Mouse (Mus musculus) stomach, embryonic 14.5 days (tissue): ENCODE measurements around the gene Ccdc141. TPM values are rescaled to one million over a fixed set of nuclear protein-coding genes. Genes with fewer than 3 reads are reported as not detected.
A peak's percentile ranks its signal among the peaks of the same experiment; 100 is the strongest.

Experiments
- ATAC-seq: fragments of 200-750 bp; cut with Nextera tagmentation; 2 replicates; pipeline ENCODE4 v1.8.0; 2017; ENCODE audit warnings: low read depth, moderate TSS enrichment; ENCODE audit not compliant: insufficient number of reproducible peaks, insufficient read depth, low FRiP score
- H3K27ac ChIP-seq: fragments of 300-500 bp; sonication (generic); 2 replicates; pipeline ENCODE4 v1.5.1; 2014; ENCODE audit warnings: mild to moderate bottlenecking, low read length, moderate library complexity, mixed read lengths
- H3K27me3 ChIP-seq: fragments of 300-500 bp; sonication (generic); 2 replicates; pipeline ENCODE4 v1.6.1; 2014; ENCODE audit warnings: low read length, control low read depth, mixed read lengths; ENCODE audit not compliant: control insufficient read depth, insufficient read depth
- H3K36me3 ChIP-seq: fragments of 300-500 bp; sonication (generic); 2 replicates; pipeline ENCODE4 v1.6.1; 2014; ENCODE audit warnings: mild to moderate bottlenecking, control low read depth, low read length, moderate library complexity, mixed read lengths; ENCODE audit not compliant: control insufficient read depth, insufficient read depth
- H3K4me1 ChIP-seq: fragments of 300-500 bp; sonication (generic); 2 replicates; pipeline ENCODE4 v1.6.1; 2014; ENCODE audit warnings: low read length, control low read depth, mixed read lengths; ENCODE audit not compliant: control insufficient read depth, insufficient read depth
- H3K4me2 ChIP-seq: fragments of 300-500 bp; sonication (generic); replicated peaks from 2 replicates; pipeline ENCODE4 v1.6.1; 2014; ENCODE audit warnings: low read depth, low read length, control low read depth
- H3K4me3 ChIP-seq: fragments of 300-500 bp; sonication (generic); 2 replicates; pipeline ENCODE4 v1.5.1; 2014; ENCODE audit warnings: low read depth, low read length, control low read depth
- H3K9ac ChIP-seq: fragments of 300-500 bp; sonication (generic); replicated peaks from 2 replicates; pipeline ENCODE4 v1.6.1; 2014; ENCODE audit warnings: low read depth, mild to moderate bottlenecking, control low read depth, low read length, moderate library complexity, mixed read lengths
- H3K9me3 ChIP-seq: fragments of 300-500 bp; sonication (generic); 2 replicates; pipeline ENCODE4 v1.6.1; 2016; ENCODE audit warnings: low read depth, low read length, control low read depth; ENCODE audit not compliant: control insufficient read depth
- WGBS: fragments of 180-500 bp; shearing (Covaris S2); extraction: QIAGEN DNeasy Blood & Tissue Kit; methylation state at CpG from one replicate; pipeline ENCODE4 v1.1.7; 2014; 5-methylcytosine and 5-hydroxymethylcytosine counted together
- polyA plus RNA-seq: library from polyadenylated mRNA; unstranded; fragments of >200 nt; fragmentation: Nextera tagmentation; extraction: Ambion mirVana; gene quantifications from 2 replicates; pipeline ENCODE4 v1.2.1, GENCODE M21; 2014

The Ccdc141 gene
- polyA plus RNA-seq, 1 experiment from 2014 or later, result 11.2 TPM

GRCm38 (mm10) chr2:77173366-77173765 lies 2.9 kb upstream of the Ccdc141 start:
- Histone ChIP-seq H3K9me3 (no peaks in the 10 kb centered on the region), H3K4me2 (no peak overlapping the region), H3K4me3 (no peak overlapping the region), H3K4me1 (peaks cover 18% of the 10 kb centered on the region), H3K27ac (no peak overlapping the region), H3K9ac (no peak overlapping the region), H3K27me3 (no peaks in the 10 kb centered on the region), H3K36me3 (no peaks in the 10 kb centered on the region)
- ATAC-seq, result no peak
- 49% methylated on average over 6 of the region's 6 CpGs for WGBS

DNA sequence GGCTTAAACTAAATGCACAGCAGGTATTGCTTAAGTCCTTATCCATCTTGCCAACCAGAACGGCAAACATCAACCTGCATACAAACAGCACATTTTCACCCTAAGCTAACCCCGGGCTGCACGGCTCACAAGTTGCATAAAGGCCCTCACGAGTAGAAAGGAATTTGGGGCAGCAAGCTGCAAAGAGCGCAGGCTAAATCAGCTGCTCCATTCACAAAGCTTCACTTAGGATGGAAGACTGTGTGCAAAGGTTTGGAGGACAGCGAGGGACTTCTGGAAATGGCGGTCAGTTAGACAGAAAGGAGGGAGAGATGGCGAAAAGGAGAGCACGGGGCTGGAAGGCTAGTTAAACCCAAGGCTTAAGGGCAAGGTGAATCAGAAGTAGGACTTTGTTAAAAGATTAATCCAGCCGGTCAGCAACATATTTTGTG lies 1.8 kb upstream of the Ccdc141 start:
- Histone ChIP-seq H3K4me2 (peak overlapping the region; percentile 72), H3K27ac (peak overlapping the region; percentile 23; the same call in 1 of the 2 replicates), H3K4me1 (peaks cover 18% of the 10 kb centered on the region), H3K4me3 (no peak overlapping the region), H3K27me3 (no peaks in the 10 kb centered on the region), H3K9me3 (no peaks in the 10 kb centered on the region), H3K36me3 (no peaks in the 10 kb centered on the region; the same call in 1 of the 2 replicates), H3K9ac (no peak overlapping the region)
- ATAC-seq, result no peak
- 43% methylated on average over 10 of the region's 10 CpGs for WGBS

DNA sequence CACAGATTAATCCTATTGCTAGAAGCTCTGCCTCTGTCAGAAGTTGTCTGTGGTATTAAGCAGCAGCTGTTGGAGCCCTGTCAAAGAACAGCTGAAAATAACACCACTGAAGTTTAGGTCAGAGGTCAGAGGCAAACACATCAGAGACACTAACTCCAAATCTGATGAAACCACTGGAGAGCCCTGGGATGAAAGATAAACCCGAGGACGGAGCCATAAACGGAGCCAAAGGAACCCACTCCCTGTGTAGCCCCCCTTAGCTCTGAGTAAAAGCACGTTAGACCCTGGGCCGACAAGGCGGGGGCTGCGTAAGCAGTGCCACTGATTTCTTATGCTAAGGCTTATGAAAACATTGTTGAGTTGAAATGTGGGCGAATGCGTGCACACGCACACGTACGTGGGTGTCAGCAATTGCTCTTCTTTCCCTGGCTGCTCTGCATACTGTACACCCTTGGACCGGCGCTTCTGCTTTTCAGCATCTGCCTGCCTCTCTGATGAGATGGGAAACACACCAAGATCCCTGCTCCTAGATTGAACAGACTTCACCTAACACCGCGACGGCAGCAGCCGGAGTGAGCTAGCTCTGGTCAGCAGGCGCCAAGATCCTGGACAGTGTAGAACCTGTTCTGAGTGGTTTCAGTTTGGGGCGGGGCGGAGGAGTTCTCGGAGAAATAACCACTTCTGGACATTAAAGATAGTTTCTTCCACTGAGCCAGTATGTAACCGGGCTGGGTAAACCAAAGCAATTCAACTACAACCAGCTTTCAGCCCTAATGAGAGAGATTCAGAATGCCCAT lies 1.2 kb upstream of the Ccdc141 start:
- Histone ChIP-seq H3K9ac (no peak overlapping the region), H3K4me1 (peaks cover 18% of the 10 kb centered on the region), H3K9me3 (no peaks in the 10 kb centered on the region), H3K4me3 (no peak overlapping the region; the same call in 1 of the 2 replicates), H3K36me3 (no peaks in the 10 kb centered on the region; the same call in 1 of the 2 replicates), H3K4me2 (peak overlapping the region; percentile 72), H3K27ac (peak overlapping the region; percentile 39; the same call in 1 of the 2 replicates), H3K27me3 (no peaks in the 10 kb centered on the region)
- WGBS, result 19% methylated on average over 23 of the region's 23 CpGs
- ATAC-seq, result peak; percentile 67

GRCm38 (mm10) chr2:77169916-77170632 lies 362 bp downstream of the Ccdc141 start:
- H3K9ac ChIP-seq, result 0 out of 2 replicates have a peak overlapping the region, but pooled peaks have one; percentile 10
- H3K27ac ChIP-seq, result peak overlapping the region; percentile 59
- no peaks in the 10 kb centered on the region for H3K27me3 ChIP-seq
- H3K9me3 ChIP-seq, result no peaks in the 10 kb centered on the region
- peak overlapping the region; percentile 38 for H3K4me3 ChIP-seq
- H3K4me2 ChIP-seq, result peak overlapping the region; percentile 72
- WGBS, result 2% methylated on average over 21 of the region's 21 CpGs
- H3K36me3 ChIP-seq, result no peaks in the 10 kb centered on the region; the same call in 1 of the 2 replicates
- peaks cover 18% of the 10 kb centered on the region for H3K4me1 ChIP-seq
- peak; percentile 46; the same call in 1 of the 2 replicates for ATAC-seq

DNA sequence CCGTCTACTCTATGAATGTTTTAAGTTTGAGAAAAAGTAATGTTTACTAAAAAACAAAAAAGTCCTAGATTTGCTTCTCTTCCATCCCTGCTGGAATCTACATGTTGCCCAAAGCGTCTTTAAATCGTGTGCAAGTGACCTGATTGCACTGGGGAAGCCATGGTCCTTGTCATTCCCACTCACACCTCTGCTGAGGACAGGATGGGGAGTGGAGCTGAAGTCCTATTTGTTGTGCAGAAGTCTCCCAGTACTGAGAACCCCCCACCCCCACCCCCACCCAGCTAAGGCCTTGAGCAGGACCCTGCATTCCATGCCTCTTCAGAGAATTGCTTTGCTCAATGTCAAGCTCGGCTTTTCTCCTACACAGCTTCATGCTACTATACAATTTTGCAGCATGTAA lies 1.2 kb downstream of the Ccdc141 start:
- H3K9ac ChIP-seq, result no peak overlapping the region
- 73% methylated on average over 4 of the region's 4 CpGs for WGBS
- ATAC-seq, result no peak
- H3K27me3 ChIP-seq, result no peaks in the 10 kb centered on the region
- no peaks in the 10 kb centered on the region; the same call in 1 of the 2 replicates for H3K36me3 ChIP-seq
- H3K9me3 ChIP-seq, result no peaks in the 10 kb centered on the region
- no peak overlapping the region for H3K27ac ChIP-seq
- peak overlapping the region; percentile 72; the same call in 1 of the 2 replicates for H3K4me2 ChIP-seq
- H3K4me1 ChIP-seq, result peaks cover 18% of the 10 kb centered on the region
- no peak overlapping the region for H3K4me3 ChIP-seq

DNA sequence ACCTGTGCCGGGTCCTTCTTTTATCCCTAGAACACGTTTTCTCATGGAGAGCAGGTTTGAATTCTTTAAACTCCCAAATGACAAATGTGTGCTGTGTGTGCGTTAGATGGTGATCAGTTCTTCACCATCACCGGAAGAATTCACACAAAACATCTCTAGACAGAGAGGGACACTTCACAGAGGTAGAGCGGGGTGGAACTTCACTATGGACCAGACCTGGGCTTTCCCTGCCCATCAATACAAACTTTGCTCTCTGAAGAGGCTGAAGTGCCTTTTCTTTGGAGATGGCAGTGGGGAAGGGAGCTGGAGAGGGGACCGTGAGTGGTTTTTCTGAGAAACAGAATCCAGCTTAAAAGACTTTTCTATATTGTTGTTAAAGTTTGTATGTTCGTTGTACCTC lies 1.7 kb downstream of the Ccdc141 start:
- no peak for ATAC-seq
- 89% methylated on average over 7 of the region's 7 CpGs for WGBS
- peaks cover 18% of the 10 kb centered on the region for H3K4me1 ChIP-seq
- H3K9me3 ChIP-seq, result no peaks in the 10 kb centered on the region
- H3K27ac ChIP-seq, result no peak overlapping the region
- no peak overlapping the region for H3K9ac ChIP-seq
- H3K36me3 ChIP-seq, result no peaks in the 10 kb centered on the region; the same call in 1 of the 2 replicates
- no peak overlapping the region for H3K4me3 ChIP-seq
- H3K27me3 ChIP-seq, result no peaks in the 10 kb centered on the region
- no peak overlapping the region for H3K4me2 ChIP-seq

- H3K36me3 ChIP-seq, result no peaks in the 10 kb centered on the region; the same call in 1 of the 2 replicates
- 84% methylated on average over 13 of the region's 13 CpGs for WGBS
- H3K4me1 ChIP-seq, result peaks cover 18% of the 10 kb centered on the region
- no peaks in the 10 kb centered on the region for H3K27me3 ChIP-seq
- no peak overlapping the region for H3K4me3 ChIP-seq
- no peak overlapping the region for H3K9ac ChIP-seq
- H3K27ac ChIP-seq, result no peak overlapping the region
- no peaks in the 10 kb centered on the region for H3K9me3 ChIP-seq
- H3K4me2 ChIP-seq, result no peak overlapping the region
- no peak for ATAC-seq
Measured at GRCm38 (mm10) chr2:77168081-77168685, 2.3 kb downstream of the Ccdc141 start.

GRCm38 (mm10) chr2:77166366-77166765 lies 4.1 kb downstream of the Ccdc141 start:
- H3K9ac ChIP-seq, result no peak overlapping the region
- H3K27me3 ChIP-seq, result no peaks in the 10 kb centered on the region
- ATAC-seq, result no peak
- H3K9me3 ChIP-seq, result no peaks in the 10 kb centered on the region
- no peak overlapping the region for H3K27ac ChIP-seq
- H3K4me3 ChIP-seq, result no peak overlapping the region
- 83% methylated on average over 4 of the region's 4 CpGs for WGBS
- no peak overlapping the region for H3K4me2 ChIP-seq
- H3K36me3 ChIP-seq, result no peaks in the 10 kb centered on the region; the same call in 1 of the 2 replicates
- peaks cover 8% of the 10 kb centered on the region; the same call in 1 of the 2 replicates for H3K4me1 ChIP-seq
